Mouse (Mus musculus) gastrocnemius, postnatal 36 days (tissue): Measurements from ENCODE around the gene Tcirg1. TPM values are rescaled to one million over a fixed set of nuclear protein-coding genes. Genes with fewer than 3 reads are reported as not detected.

ENCODE experiments used
- DNase-seq, 2 experiments: peaks; one replicate each; pipeline ENCODE4 v3.0.0; 2022
- intact Hi-C: fragments of 180-260 bp; cut with DNase I; formaldehyde crosslinking; loops from one replicate; pipeline ENCODE4 v1.15.1; 2025
- total RNA-seq, 2 experiments: library from RNA; stranded (reverse); gene quantifications; 2 replicates each; pipeline ENCODE4 v1.2.3; 2021

The Tcirg1 gene
- total RNA-seq, 2 experiments from 2014 or later, result 4.8 to 5.9 TPM

DNA sequence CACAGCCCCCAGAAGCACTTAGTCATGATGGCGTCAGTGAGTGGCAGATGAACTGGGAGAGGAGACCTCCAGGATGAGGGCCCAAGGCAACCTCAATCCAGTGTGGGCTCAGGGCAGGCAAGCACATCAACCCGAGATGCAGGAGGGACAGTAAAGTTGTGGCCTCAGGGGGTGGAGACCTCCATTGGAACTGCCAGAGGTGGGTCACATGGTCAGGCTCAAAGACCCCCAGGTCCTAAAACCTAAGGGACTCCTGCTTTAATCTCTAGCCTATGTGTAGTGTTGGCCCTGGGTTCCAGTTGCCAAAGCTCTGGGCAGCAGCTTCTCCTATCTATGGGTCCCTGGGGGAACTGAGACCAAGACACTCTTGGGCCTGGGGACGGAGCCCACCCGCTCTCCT is 21.8 kb upstream of the Tcirg1 start:
- intact Hi-C loops, result no loop called here
- DNase-seq, result no peak

DNA sequence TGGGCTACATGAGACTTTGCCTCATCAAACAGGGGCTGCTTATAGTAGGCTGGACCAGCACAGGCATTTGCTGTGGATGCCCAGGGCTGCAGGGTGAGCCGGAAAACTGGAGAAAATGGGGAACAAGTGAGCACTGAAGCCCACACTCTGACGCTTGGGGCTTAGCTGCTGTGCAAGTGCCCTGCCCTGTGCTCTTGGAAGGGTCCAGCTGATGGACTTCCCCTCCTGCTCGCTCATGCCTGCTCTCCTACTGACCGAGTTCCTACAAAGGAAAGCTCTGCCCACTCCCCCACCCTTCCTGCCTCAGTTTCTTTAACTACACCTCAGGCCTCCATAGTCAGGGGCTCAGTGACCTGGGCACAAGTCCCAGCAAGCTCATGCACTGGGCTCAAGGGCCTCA is 21.1 kb upstream of the Tcirg1 start:
- no peak for DNase-seq
- intact Hi-C loops, result no loop called here

DNA sequence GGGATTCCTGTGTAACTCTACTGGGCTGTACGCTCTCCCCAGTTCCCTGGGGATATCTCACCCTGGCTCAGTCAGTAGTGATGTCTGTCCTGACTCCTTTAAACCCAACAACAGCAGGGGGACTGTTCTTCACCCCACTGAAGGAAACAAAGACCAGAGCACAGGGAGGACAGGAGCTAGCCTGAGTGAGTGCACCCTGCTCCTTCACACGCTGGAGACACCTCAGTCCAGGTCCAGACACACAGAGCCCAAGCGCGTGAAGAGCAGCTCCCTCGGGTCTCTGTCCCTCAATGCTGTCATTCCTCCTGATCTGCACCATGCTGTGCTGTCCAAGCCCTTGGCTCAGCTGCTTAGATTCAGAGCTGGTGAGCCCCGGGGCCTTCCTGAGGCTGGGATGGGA is 19.8 kb upstream of the Tcirg1 start:
- intact Hi-C loops, result no loop called here
- DNase-seq, result no peak

DNA sequence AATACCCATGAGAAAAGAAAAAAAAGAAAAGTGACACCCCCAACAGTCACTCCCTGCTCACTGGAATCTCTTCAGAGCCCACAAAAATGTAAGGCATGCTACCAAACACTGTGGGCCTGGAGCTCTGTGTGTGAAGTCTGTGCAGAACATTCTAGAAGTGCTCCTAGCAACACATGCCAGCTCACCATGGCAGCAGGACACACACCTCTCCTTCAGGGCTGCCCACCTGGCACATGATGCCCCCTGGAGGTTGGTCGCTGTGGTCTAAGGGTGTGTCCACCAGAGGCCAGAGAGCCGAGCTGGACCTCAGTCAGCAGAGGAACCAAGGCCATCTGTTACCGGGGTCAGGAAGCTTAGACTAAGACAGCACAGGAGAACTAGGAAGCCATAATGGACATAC is 19.3 kb upstream of the Tcirg1 start:
- intact Hi-C loops, result no loop called here
- no peak for DNase-seq

DNA sequence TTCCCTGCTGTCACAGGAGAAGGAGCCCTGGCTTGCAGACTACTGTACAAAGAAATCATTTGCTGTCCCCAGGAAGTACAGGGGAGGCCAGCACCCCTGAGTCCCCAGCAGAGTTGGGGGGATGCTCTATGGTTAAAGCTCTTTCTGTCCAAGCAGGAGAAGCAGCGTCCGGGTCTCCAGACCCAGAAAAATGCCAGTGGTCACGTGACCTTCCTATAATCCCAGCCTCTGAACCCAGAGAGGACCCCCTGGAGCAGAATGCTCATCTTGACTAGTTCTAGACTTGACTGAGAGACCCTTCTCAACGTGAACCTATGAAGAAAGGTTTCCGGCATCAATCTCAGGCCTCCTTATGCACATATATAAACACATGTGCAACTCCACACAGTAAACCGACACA is 18.9 kb upstream of the Tcirg1 start:
- intact Hi-C loops, result no loop called here
- DNase-seq, result no peak

DNA sequence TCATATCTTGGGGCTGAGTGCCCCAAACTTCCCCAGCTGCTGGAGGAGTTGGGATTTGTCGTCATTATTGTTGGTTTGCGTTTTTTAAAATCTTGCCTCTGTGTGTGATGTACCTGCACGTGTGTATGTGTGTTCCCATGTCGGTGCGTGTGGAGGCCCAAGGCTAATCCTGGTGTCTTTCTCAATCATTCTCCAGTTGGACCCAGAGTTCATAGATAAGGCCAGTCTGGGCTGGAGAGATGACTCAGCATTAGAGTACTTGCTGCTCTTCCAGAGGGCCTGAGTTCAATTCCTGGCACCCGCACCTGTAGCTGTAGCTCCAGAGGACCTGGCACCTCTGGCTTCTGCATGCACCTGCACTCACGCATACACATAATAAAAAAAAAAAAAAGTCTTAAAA is 17.9 kb upstream of the Tcirg1 start:
- intact Hi-C loops, result no loop called here
- DNase-seq, result no peak

DNA sequence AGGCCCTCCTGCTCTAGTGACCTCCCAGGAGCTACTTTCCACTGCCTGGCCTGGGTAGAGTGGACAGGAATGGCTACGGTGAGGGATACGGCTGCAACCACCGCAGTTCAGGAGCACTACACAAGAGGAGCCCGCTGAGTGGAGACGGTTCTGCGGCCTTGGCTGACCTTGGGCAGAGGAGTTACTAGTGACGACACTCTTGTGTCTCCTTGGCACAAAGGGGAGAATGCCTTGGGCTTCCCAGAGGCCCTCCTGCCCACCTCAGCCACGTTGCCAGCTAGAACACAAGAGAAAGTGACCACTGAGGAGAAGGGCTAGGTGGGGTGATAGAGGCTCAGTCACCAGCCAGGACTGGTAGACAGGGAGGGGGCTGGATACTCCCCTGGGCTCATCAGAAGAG is 17.3 kb upstream of the Tcirg1 start:
- intact Hi-C loops, result no loop called here
- DNase-seq, result no peak

DNA sequence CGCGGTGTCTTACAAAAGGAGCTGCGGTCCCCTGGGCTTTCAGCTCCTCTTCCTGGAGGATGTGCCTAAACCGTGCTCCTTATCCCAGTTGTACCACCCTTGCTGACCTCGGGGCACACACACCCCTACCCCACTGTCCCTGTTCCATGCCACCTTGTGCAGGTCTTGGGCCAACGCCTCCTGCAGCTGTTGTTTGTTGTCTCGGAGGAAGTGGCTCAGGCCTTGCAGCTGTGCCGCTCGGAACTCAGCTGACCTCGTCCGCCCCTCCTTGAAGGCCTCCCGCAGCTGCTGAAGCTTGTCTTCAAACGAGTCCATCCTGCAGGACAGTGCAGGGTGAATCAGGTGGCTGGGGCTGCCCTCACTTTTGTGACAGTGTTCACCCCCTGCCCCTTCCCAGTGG is 16.7 kb upstream of the Tcirg1 start:
- DNase-seq, result peak in 1 of 2 experiments; percentile 62
- intact Hi-C loops, result no loop called here

DNA sequence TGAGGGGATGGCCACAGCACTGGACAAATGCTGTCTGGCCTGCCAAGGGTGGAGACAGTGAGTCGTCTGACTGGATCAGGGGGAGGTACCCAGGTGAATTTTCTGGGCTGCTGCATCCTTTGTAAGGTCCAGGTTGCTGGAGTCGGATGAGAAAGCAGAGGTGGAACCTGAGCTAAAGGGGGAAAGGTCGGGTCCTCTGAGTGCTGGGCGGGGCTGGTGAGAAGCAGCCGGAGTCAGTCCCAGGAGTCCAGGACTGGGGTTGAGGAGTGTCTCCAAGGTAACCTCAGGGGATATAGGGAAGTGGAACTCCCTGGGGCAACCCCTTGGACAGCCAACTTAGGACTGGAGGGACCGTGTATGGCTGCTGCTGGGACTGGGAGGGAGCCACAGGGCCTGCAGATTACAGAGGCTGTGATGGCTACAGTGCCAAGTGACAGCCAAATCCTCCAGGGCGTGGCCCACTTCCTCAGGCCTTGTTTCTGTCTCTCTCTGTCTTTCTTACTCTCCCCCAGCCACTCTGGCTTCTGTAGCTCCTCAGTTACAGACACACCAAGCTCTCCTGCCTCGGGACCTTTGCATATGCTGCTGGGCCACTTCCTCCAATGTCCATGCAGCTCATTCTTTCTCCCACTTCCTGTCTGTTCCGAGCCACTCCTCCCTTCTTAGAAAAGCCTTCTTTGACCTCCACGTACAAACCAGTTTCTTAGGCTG is 15.9 kb upstream of the Tcirg1 start:
- no peak for DNase-seq
- intact Hi-C loops, result no loop called here

DNA sequence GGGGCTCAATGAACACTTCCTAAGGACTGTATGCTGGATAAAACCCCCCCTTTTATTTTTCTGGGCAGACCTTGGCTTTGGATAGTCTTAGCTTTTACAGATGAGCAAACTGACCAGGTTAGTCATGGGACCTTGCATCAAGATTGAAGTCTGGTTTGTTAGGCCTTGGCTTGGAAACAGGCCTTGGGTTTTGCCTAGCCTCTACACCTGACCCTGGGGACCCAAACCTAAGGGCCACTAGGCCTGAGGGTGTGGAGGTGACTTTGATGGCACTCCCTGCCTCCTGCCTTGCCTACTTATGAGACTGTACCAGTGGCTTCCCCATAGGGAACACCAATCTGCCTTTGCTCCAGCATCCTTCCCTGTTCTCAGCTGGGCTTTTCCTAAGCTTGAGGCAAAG is 13.0 kb upstream of the Tcirg1 start:
- DNase-seq, result no peak

DNA sequence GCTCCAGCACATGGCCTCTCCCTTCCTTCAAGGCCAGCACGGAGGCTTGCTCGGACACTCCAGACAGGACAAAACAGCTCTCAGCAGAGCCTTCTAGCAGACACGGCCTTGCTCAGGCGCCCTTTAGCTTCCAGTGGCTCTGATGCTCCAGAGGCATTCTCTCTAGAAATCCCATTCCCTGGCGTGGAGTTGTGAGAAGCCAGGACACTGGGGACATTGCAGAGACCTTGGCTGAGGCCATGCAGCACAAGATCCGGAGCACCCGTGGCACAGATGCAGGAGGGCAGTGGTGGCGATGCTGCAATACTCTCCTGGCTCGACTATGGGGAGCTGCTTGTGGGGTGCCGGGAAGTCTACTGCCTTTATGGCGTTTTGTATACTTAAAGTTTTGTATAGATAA is 9.8 kb upstream of the Tcirg1 start:
- intact Hi-C loops, result no loop called here
- DNase-seq, result no peak

More for the DNA sequence above, 13.0 kb upstream of the Tcirg1 start:
- intact Hi-C loops, result no loop called here

DNA sequence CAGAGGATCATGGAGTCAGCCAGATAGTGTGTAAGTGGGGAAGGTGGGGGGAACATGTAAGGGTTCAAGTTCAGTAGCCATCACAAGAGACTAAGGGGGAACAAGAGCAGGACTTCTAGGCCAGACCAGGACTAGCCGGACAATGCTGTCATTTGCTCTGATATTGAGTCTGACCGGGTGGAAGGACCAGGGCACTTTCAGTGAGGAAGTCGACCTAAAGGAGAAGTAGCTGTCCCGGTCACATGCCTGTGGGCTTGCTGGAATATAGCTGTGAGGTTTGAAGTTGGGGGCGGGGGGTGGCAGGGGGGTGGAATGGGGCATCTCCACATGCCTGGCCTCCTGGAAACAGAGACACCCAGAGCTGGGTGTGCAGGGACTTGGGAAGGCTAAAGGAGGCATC is 7.6 kb upstream of the Tcirg1 start:
- DNase-seq, result no peak
- intact Hi-C loops, result no loop called here

DNA sequence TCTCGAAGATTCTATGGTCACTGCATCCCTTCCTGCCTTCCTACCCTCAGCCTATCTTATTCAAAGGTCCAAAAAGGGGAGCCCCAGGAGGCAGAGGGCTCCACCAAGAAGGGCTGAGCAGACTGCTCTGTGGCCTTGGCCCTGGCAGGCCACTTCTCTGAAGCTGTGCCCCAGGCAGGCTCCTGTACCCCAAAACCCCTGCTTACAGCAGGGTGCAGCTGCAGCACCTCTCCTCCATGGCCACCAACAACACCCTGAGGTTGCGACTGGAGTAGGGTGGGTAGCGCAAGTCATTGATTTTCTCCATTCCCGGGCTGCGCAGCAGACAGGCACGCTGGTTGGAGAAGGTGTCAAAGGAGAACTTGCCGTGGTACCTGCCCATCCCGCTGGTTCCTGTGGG is 6.8 kb upstream of the Tcirg1 start:
- intact Hi-C loops, result no loop called here
- no peak for DNase-seq

DNA sequence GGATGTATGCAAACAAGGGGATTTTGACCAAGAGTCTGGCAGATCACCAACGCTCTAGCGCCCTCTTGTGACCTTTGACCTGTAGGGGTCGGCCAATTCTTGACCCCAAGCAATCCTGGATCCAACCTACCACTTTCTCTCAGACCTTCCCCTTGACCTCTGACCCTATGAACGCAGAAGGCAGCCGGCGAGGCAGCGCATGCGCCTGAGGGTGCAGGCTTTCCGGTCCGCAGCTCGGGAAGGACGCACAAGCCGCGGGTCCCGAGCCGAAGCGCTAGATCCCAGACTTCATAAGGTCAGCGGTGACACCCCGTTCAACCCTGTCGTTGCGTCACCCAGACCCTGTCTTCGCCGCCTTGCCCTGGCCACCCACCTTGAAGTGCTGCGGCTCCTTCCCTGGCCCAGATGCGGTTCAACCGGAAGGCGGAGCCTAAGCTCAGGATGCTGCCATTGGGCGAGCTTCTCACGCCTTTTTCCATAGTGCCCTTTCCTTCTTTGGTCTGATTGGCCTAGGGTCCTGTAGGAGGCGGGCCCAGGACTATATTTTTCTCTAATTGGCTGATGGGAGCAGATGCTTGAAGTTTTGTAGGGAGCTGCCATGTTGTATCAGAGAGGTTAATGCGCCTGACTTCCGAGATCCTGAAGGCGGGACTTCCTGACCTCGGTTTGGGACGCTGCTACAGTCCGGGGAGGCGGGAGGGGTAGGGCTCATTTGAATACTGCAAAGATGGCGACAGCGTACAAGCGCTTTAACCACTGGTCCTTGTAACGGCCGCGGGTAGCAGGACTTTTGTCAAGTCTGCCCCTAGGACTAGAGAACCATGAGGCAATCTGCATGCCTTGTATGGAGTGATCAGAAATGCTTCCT is 5.6 kb upstream of the Tcirg1 start, which contains the start of gene Ndufs8:
Ndufs8 (minus strand) TSS at position 438 of the 868 bp plus-strand sequence.
- intact Hi-C loops, result no loop called here
- peak; percentile 85 to 91 for DNase-seq

DNA sequence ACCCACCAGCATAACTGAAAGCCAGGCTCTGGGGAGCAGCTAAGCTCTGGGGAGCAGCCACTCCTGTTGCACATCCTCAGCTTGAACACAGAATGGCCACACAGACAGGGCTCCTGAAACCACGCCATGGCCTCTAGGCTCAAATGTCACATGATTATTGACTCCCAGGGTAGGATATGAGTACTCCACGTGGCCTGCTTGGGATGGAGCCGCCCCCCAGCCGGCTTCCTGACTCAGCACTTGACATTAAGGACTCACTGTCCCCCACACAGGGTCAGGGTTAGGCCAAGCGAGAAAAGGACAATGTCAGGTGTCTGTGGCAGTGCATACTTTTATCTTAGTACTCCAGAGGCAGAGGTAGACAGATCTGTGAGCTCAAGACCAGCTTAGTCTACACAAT is 3.3 kb upstream of the Tcirg1 start:
- DNase-seq, result no peak
- intact Hi-C loops, result no loop called here

DNA sequence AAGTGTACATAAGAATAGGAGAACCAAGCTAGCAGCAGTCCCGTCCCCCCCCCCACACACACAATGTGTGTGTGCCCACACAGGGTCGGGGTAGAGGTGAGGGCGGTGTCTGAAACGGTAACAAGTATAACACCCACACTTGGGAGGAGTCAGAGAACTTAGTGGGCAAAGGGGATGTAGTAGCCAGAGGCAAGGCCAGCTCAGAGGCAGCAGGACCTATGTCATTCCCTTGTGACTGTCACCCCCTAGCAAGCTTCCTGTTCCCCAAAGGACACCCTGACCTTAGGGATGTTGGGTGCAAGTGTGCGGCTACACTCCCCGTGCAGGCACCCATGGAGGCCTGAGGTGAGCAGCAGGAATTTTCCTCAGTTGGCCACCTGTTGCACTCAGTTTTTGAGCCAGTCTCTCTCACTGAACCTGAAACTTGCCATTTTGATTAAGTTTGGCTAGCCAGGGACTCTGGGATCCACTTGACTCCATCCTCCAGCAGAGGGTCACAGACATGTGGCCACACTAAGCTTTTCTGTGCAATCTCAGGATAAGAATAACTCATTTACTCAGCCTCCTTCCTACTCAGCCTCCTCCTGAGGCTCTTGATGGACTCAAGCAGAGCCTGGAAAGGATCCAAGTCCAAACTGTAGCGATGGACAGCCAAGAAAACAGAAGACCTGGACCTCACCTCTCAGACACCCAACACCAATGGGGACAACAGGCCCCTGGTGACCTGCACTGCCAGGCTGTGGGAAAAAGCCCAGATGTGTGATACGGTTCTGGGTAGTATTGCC is 1.1 kb upstream of the Tcirg1 start:
- no peak for DNase-seq
- intact Hi-C loops, result no loop called here

DNA sequence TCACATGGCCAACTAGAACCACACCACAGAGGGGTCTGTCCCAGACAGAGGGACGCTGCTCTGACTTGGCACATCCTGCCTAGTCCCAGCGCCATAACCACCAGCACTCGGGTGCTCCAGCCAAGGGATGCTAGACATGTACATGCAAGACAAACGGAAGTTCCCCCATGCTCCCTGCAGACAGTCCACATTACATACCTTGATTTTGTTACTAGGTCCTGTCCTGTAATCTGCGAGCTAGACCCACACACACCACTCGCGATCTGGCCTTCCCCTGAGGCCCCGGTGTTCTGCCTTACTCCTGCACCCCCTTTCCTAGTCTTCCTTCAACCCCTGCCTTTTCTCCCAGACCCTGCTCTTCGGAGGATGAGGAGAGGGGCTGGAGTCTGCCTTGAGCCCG is 607 bp downstream of the Tcirg1 start:
- intact Hi-C loops, result no loop called here
- no peak for DNase-seq

DNA sequence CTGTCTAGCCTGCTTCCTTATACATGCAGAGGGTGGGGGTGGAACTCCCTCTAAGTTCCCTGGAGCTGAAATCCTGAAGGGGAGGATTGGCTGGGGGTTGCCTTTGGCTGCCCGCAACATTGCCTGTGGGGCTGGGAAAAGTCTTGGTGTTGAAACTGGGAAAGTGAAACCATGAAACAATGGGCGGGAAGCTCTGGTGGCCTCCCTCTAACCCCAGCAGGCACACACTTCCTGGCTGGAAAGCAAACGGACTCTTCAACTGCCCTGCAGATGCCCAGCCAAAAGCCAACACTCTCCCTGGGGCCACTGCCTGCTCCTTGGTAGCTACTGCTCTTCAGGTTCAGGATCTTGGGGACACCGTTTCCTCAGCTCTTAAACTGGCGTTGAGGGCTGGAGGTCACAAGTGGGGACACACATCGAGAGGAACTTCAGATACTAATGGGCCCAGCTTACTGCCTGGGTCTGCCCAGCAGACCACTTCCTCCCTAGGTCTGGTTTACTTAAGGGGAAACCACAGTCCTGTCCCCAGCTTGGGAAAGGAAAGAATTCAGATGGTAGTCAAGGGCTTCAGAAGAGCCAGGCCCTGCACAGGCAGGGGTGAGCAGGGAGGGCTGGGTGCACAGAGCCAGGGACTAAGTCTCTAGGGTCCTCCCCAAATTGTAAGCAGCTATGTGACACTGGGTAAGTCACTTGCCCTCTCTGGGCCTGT is 1.5 kb downstream of the Tcirg1 start:
- intact Hi-C loops, result no loop called here
- DNase-seq, result no peak

DNA sequence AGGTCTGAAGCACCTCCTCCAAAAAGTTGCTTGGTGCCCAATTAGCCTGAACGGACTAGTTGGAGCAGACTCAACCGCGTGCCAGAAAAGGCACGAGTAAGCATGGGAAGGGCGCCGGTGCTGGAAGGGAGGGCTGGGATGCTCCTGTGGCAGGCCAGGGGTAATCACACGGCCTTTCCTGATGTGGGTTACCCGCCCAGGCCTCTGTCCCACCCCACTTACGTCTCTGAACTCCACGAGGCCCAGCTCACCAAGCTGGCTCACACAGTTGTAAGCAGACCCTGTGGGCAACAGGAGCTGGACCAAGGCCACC is 2.6 kb downstream of the Tcirg1 start:
- DNase-seq, result no peak
- intact Hi-C loops, result no loop called here

DNA sequence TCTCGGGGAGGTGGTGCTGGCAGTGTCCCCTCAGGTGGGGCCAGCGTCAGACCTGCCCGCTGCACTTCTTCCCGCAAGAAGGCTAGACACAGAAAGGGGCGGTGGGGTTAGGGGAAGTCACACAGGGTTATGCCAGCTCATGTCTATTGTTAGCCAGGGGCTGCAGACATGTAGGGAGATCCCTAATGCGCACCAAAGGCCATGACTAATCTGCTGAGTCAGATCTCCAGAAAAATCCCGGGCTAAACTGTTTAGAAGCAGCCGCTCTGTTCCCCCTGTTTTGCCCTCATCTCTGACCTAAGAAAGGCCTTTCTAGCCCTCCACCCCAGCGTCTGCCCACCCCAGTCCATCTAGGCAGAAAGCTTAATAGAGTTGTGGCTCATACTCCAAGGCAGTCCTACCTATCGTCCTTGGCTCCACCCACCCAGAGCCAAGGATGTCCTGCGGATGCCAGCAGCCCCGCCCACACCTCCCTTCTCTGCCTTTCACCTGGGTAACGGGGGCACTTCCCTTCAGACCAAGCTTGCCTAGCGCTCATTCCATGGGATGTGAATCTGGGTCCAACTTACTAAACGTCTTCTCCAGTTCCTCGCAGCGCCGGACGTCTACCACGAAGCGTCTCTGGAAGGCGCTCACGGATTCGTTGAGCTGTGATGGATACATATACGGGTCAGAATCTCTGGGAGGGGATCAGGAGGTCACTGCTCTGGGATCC is 3.1 kb downstream of the Tcirg1 start:
- intact Hi-C loops, result no loop called here
- peak in 1 of 2 experiments; percentile 13 for DNase-seq
